Mouse (Mus musculus) embryonic facial prominence, embryonic 11.5 days (tissue): ENCODE results near the gene Szrd1. TPM values are rescaled to one million over a fixed set of nuclear protein-coding genes. Genes with fewer than 3 reads are reported as not detected.
"Not testable (repeated sequence)": the region's sequence is repeated elsewhere in the genome, so short reads cannot be mapped to it uniquely, and the experiment has no call there.

Experiments
- ATAC-seq: fragments of 200-750 bp; cut with Nextera tagmentation; replicated peaks from 2 replicates; pipeline ENCODE4 v1.8.0; 2017; ENCODE audit warnings: low read depth; ENCODE audit not compliant: insufficient number of reproducible peaks, low FRiP score, low TSS enrichment
- DNase-seq: peaks from one replicate; pipeline ENCODE4 v3.0.0-alpha.2; 2015; ENCODE audit warnings: low spot score
- H3K27ac ChIP-seq: fragments of 300-500 bp; sonication (generic); replicated peaks from 2 replicates; pipeline ENCODE4 v1.5.1; 2014; ENCODE audit warnings: mild to moderate bottlenecking, low read depth, low read length, control low read depth
- H3K27me3 ChIP-seq: fragments of 300-500 bp; sonication (generic); 2 replicates; pipeline ENCODE4 v1.6.1; 2014; ENCODE audit warnings: mild to moderate bottlenecking, low read length, moderate library complexity, mixed read lengths; ENCODE audit not compliant: control insufficient read depth, insufficient read depth
- H3K36me3 ChIP-seq: fragments of 300-500 bp; sonication (generic); replicated peaks from 2 replicates; pipeline ENCODE4 v1.6.1; 2014; ENCODE audit warnings: low read depth, mild to moderate bottlenecking, low read length, moderate library complexity, mixed read lengths; ENCODE audit not compliant: control insufficient read depth, insufficient read depth
- H3K4me1 ChIP-seq: fragments of 300-500 bp; sonication (generic); 2 replicates; pipeline ENCODE4 v1.6.1; 2014; ENCODE audit warnings: low read length, mixed read lengths; ENCODE audit not compliant: control insufficient read depth, insufficient read depth
- H3K4me2 ChIP-seq: fragments of 300-500 bp; sonication (generic); 2 replicates; pipeline ENCODE4 v1.6.1; 2014; ENCODE audit warnings: low read depth, mild to moderate bottlenecking, control low read depth, low read length, moderate library complexity
- H3K4me3 ChIP-seq: fragments of 300-500 bp; sonication (generic); 2 replicates; pipeline ENCODE4 v1.5.1; 2014; ENCODE audit warnings: low read depth, low read length, control low read depth
- H3K9ac ChIP-seq: fragments of 300-500 bp; sonication (generic); replicated peaks from 2 replicates; pipeline ENCODE4 v1.6.1; 2014; ENCODE audit warnings: mild to moderate bottlenecking, control low read depth, low read length
- H3K9me3 ChIP-seq: fragments of 300-500 bp; sonication (generic); replicated peaks from 2 replicates; pipeline ENCODE4 v1.6.1; 2016; ENCODE audit warnings: mild to moderate bottlenecking, low read length, inconsistent platforms, mixed read lengths; ENCODE audit not compliant: control insufficient read depth
- WGBS: fragments of 180-500 bp; shearing (Covaris S2); extraction: QIAGEN DNeasy Blood & Tissue Kit; methylation state at CpG from one replicate; pipeline ENCODE4 v1.1.7; 2014; 5-methylcytosine and 5-hydroxymethylcytosine counted together
- polyA plus RNA-seq: library from polyadenylated mRNA; unstranded; fragments of >200 nt; fragmentation: Nextera tagmentation; extraction: Ambion mirVana; gene quantifications from 2 replicates; pipeline ENCODE4 v1.2.1, GENCODE M21; 2014

Gene Szrd1
- polyA plus RNA-seq, 1 experiment from 2014 or later, result 36.6 TPM

DNA sequence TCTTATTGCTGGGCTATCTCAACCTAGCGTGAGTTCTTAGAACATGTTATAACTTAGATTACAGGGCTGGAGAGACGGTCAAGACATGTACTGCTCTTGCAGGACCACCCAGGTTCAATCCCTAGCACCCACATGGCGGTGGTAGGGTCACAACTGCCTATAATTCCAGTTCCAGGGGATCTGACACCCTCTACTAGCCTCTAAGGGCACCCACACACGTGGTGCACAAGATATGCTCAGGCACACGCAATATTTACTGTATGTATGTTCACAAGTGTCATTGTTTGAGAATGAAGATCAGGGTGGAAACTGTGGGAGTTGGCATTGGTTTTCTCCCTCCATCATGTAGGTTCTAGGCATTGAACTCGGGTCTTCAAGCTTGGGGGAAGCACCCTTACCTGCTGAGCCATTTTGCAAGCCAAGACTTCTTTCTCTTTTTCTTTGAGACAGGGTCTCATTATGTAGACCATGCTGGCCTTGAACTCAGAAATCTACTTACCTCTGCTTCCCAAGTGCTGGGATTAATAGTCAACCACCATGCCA is 7.0 kb upstream of the Szrd1 start:
- no peaks in the 10 kb centered on the region for H3K4me1 ChIP-seq
- DNase-seq (no peak), ATAC-seq (no peak)
- H3K36me3 ChIP-seq, result no peaks in the 10 kb centered on the region
- H3K4me2 ChIP-seq, result no peak overlapping the region
- no peak overlapping the region for H3K9ac ChIP-seq
- H3K27ac ChIP-seq, result no peak overlapping the region
- H3K4me3 ChIP-seq, result no peak overlapping the region
- no peaks in the 10 kb centered on the region for H3K9me3 ChIP-seq
- H3K27me3 ChIP-seq, result no peaks in the 10 kb centered on the region
- WGBS, result 94% methylated on average over 6 of the region's 6 CpGs

DNA sequence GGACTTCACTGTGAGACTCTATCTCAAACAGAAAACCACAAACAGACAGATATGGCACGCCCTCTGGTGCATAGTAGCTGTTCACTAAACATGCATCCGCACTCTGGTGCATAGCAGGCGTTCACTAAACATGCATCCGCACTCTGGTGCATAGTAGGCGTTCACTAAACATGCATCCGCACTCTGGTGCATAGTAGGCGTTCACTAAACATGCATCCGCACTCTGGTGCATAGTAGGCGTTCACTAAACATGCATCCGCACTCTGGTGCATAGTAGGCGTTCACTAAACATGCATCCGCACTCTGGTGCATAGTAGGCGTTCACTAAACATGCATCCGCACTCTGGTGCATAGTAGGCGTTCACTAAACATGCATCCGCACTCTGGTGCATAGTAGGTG is 5.5 kb upstream of the Szrd1 start:
- not testable (repeated sequence) for H3K4me1 ChIP-seq, H3K27me3 ChIP-seq, H3K36me3 ChIP-seq, H3K9me3 ChIP-seq, H3K27ac ChIP-seq, H3K4me3 ChIP-seq, ATAC-seq, H3K9ac ChIP-seq, DNase-seq, H3K4me2 ChIP-seq
- WGBS, result 97% methylated on average over 8 of the region's 16 CpGs

- H3K27me3 ChIP-seq, result no peaks in the 10 kb centered on the region
- no peak overlapping the region for H3K4me2 ChIP-seq
- no peak overlapping the region for H3K4me3 ChIP-seq
- no peaks in the 10 kb centered on the region for H3K9me3 ChIP-seq
- H3K27ac ChIP-seq, result no peak overlapping the region
- ATAC-seq, result no peak
- H3K4me1 ChIP-seq, result no peaks in the 10 kb centered on the region; the same call in none of the 2 replicates
- 24% methylated on average over 9 of the region's 9 CpGs for WGBS
- DNase-seq, result peak; percentile 83
- no peak overlapping the region for H3K9ac ChIP-seq
- no peaks in the 10 kb centered on the region for H3K36me3 ChIP-seq
Measured at GRCm38 (mm10) chr4:141142285-141142811, 2.8 kb upstream of the Szrd1 start.

- ATAC-seq (no peak), DNase-seq (no peak)
- no peak overlapping the region for H3K4me2 ChIP-seq
- H3K4me3 ChIP-seq, result no peak overlapping the region
- no peaks in the 10 kb centered on the region for H3K27me3 ChIP-seq
- H3K4me1 ChIP-seq, result no peaks in the 10 kb centered on the region; the same call in none of the 2 replicates
- H3K36me3 ChIP-seq, result no peaks in the 10 kb centered on the region; the same call in 1 of the 2 replicates
- H3K9ac ChIP-seq, result no peak overlapping the region
- 83% methylated on average over 6 of the region's 6 CpGs for WGBS
- H3K27ac ChIP-seq, result no peak overlapping the region
- H3K9me3 ChIP-seq, result no peaks in the 10 kb centered on the region
Measured at GRCm38 (mm10) chr4:141140967-141141366, 1.4 kb upstream of the Szrd1 start.

DNA sequence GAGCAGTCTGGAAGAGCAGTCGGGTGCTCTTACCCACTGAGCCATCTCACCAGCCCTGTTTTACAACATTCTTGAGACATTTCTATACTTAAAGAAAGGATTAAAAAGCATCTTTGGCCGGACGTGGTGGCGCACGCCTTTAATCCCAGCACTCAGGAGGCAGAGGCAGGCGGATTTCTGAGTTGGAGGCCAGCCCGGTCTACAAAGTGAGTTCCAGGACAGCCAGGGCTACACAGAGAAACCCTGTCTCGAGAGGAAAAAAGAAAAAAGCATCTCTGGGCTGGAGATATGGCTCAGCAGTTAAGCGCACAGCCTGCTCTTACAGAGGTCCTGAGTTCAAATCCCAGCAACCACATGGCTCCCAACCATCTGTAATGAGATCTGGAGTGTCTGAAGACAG is 779 bp upstream of the Szrd1 start:
- 87% methylated on average over 9 of the region's 9 CpGs for WGBS
- not testable (repeated sequence) for H3K9me3 ChIP-seq, H3K4me2 ChIP-seq, H3K36me3 ChIP-seq, DNase-seq, H3K27ac ChIP-seq, H3K4me1 ChIP-seq, H3K4me3 ChIP-seq, H3K9ac ChIP-seq, H3K27me3 ChIP-seq, ATAC-seq

- peak overlapping the region; percentile 81 for H3K9ac ChIP-seq
- H3K4me3 ChIP-seq, result peak overlapping the region; percentile 60
- no peaks in the 10 kb centered on the region; the same call in 1 of the 2 replicates for H3K36me3 ChIP-seq
- no peaks in the 10 kb centered on the region for H3K27me3 ChIP-seq
- H3K4me2 ChIP-seq, result peak overlapping the region; percentile 85
- no peaks in the 10 kb centered on the region; the same call in none of the 2 replicates for H3K4me1 ChIP-seq
- DNase-seq, result peak; percentile 39
- H3K9me3 ChIP-seq, result no peaks in the 10 kb centered on the region
- peak overlapping the region; percentile 92; the same call in 1 of the 2 replicates for H3K27ac ChIP-seq
- ATAC-seq, result no peak
- 2% methylated on average over 29 of the region's 29 CpGs for WGBS
Measured at GRCm38 (mm10) chr4:141138425-141139115, 1.0 kb downstream of the Szrd1 start.

- not testable (repeated sequence) for H3K27me3 ChIP-seq, H3K9me3 ChIP-seq, H3K27ac ChIP-seq, H3K4me1 ChIP-seq, H3K36me3 ChIP-seq, ATAC-seq, H3K4me3 ChIP-seq, H3K4me2 ChIP-seq, H3K9ac ChIP-seq, DNase-seq
- 74% methylated on average over 3 of the region's 3 CpGs for WGBS
Measured at GRCm38 (mm10) chr4:141137740-141138139, 1.8 kb downstream of the Szrd1 start.

DNA sequence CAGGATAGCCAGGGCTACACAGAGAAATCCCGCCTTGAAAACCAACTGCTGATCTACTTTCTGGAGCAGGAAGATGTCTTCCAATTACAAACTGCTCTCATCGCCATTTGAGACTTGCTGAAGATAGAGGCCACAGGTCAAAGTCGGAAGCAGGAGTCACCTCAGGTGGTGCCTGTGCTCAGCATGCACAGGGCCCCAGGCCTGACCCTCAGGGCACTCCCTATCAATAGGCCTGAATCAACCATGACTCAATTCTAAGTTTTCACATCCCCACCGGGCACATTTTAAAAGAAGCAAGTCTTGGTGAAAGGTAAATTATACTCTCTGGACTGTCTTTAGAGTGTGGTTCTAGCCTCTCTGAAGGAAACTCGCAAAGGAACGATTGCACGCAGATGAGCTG is 3.4 kb downstream of the Szrd1 start:
- H3K9ac ChIP-seq, result no peak overlapping the region
- H3K27me3 ChIP-seq, result no peaks in the 10 kb centered on the region
- peaks cover 2% of the 10 kb centered on the region for H3K4me1 ChIP-seq
- no peaks in the 10 kb centered on the region; the same call in 1 of the 2 replicates for H3K36me3 ChIP-seq
- H3K27ac ChIP-seq, result no peak overlapping the region
- H3K4me3 ChIP-seq, result no peak overlapping the region
- H3K9me3 ChIP-seq, result no peaks in the 10 kb centered on the region
- DNase-seq, result no peak
- ATAC-seq, result no peak
- WGBS, result 70% methylated on average over 7 of the region's 7 CpGs
- H3K4me2 ChIP-seq, result no peak overlapping the region
